Mouse (Mus musculus) erythroblast, adult 5-6 weeks (primary cell): Measurements from ENCODE around the gene Gpr107. TPM values are rescaled to one million over a fixed set of nuclear protein-coding genes. Genes with fewer than 3 reads are reported as not detected.

Experiments
- ATAC-seq: replicated peaks from 2 replicates; pipeline ENCODE4 v1.8.0; 2016; ENCODE audit warnings: moderate number of reproducible peaks, mild to moderate bottlenecking, moderate TSS enrichment, inconsistent platforms; ENCODE audit not compliant: poor library complexity, low FRiP score, severe bottlenecking
- total RNA-seq, 2 experiments: library from RNA; stranded (forward) in 1 of 2; stranded (reverse) in 1 of 2; fragments of 150-400 nt in 1 of 2; fragments of 200-764, 138-1000 nt in 1 of 2; gene quantifications; 2 replicates each; pipeline versions ENCODE4 v1.2.3 to v1.2.4; 2015 to 2017; ENCODE audit warnings: low replicate concordance in 2 of 2

Gpr107 gene
- total RNA-seq (2015; ENCODE audit: low replicate concordance) (2.5 and 10.7 TPM in 2 replicates), total RNA-seq (2017; ENCODE audit: low replicate concordance) (11.7 TPM in 2 replicates)

GRCm38 (mm10) chr2:31151892-31152812, at the start of gene Gpr107:
TSS of gene Gpr107 (plus strand) at chr2:31152316.
- peak; percentile 96 for ATAC-seq

GRCm38 (mm10) chr2:31103321-31103720, 48.8 kb upstream of the Gpr107 start:
- no peak for ATAC-seq

- no peak for ATAC-seq
Measured at GRCm38 (mm10) chr2:31105279-31105678, 46.8 kb upstream of the Gpr107 start.

GRCm38 (mm10) chr2:31106004-31106403, 46.1 kb upstream of the Gpr107 start:
- no peak for ATAC-seq

GRCm38 (mm10) chr2:31106621-31107320, 45.3 kb upstream of the Gpr107 start:
- no peak for ATAC-seq

- no peak for ATAC-seq
Measured at GRCm38 (mm10) chr2:31108186-31108585, 43.9 kb upstream of the Gpr107 start.

GRCm38 (mm10) chr2:31109960-31110548, 42.1 kb upstream of the Gpr107 start:
- no peak for ATAC-seq

- ATAC-seq = no peak
Measured at GRCm38 (mm10) chr2:31111685-31112084, 40.4 kb upstream of the Gpr107 start.

- no peak for ATAC-seq
Measured at GRCm38 (mm10) chr2:31114205-31114604, 37.9 kb upstream of the Gpr107 start.

GRCm38 (mm10) chr2:31115091-31115942, 36.8 kb upstream of the Gpr107 start:
- ATAC-seq = peak; percentile 26; the same call in 1 of the 2 replicates

GRCm38 (mm10) chr2:31115943-31116731, 36.0 kb upstream of the Gpr107 start:
- no peak for ATAC-seq

GRCm38 (mm10) chr2:31118211-31118610, 33.9 kb upstream of the Gpr107 start:
- no peak for ATAC-seq

- no peak for ATAC-seq
Measured at GRCm38 (mm10) chr2:31118639-31119380, 33.3 kb upstream of the Gpr107 start.

GRCm38 (mm10) chr2:31119795-31120194, 32.3 kb upstream of the Gpr107 start:
- ATAC-seq = no peak

- ATAC-seq = no peak
Measured at GRCm38 (mm10) chr2:31121131-31121693, 30.9 kb upstream of the Gpr107 start.

GRCm38 (mm10) chr2:31122806-31123205, 29.3 kb upstream of the Gpr107 start:
- no peak for ATAC-seq

GRCm38 (mm10) chr2:31123493-31123892, 28.6 kb upstream of the Gpr107 start:
- no peak for ATAC-seq

- ATAC-seq = no peak
Measured at GRCm38 (mm10) chr2:31124694-31125093, 27.4 kb upstream of the Gpr107 start.
